In genomic region chr13:20272562-20272961, GRCm38 (mm10) we compare ENCODE assay signal across 9 mouse cellular contexts.
DNase-seq lines count a peak whose midpoint lies in the region; ATAC-seq lines count a peak whose summit lies in the region.
"Had no signal": no experiment of that assay in that cellular context is flagged by ENCODE, and none has a peak within 500 bp of the region (broad histone marks: within the 10 kb centered on the region; RNA-seq: fewer than 3 reads in every experiment).

No protein-coding gene starts in this region.

- 43% methylated on average over 6 of the region's 6 CpGs for WGBS in kidney, embryonic 15.5 days

- H3K27me3 ChIP-seq in kidney, embryonic 15.5 days = no peaks in the 10 kb centered on the region

- no peaks in the 10 kb centered on the region for H3K4me1 ChIP-seq in kidney, embryonic 15.5 days
- H3K4me1 ChIP-seq: limb, embryonic 15.5 days had no signal

- DNase-seq in kidney, adult 11 months = no peak
- DNase-seq in NIH3T3 (ENCODE audit: low read depth) = peak; percentile 3
- DNase-seq in embryo, embryonic 11.5 days (ENCODE audit: low read depth, low spot score) = peak; percentile 16
- peak; percentile 47 for DNase-seq in lung, postnatal 10 days
- peak; percentile 41 for DNase-seq in thymus, postnatal 25 days
- DNase-seq in right cerebral cortex, postnatal 36 days (ENCODE audit: low spot score in 2 of 2) = no peak
- no peak for DNase-seq in frontal cortex, postnatal 25 days (ENCODE audit: low spot score in 2 of 2)

- ATAC-seq in kidney, embryonic 15.5 days (replicated peaks; ENCODE audit: low FRiP score) = peak; percentile 52; the same call in 1 of the 2 replicates

- H3K9me3 ChIP-seq in kidney, embryonic 15.5 days (replicated peaks) = no peaks in the 10 kb centered on the region
- H3K9me3 ChIP-seq: limb, embryonic 15.5 days had no signal

- H3K4me3 ChIP-seq in kidney, embryonic 15.5 days (replicated peaks) = no peak overlapping the region
- H3K4me3 ChIP-seq: limb, embryonic 15.5 days had no signal

- no peak overlapping the region for H3K27ac ChIP-seq in kidney, embryonic 15.5 days
- H3K27ac ChIP-seq: limb, embryonic 15.5 days had no signal

- no peaks in the 10 kb centered on the region for H3K36me3 ChIP-seq in kidney, embryonic 15.5 days
- H3K36me3 ChIP-seq: limb, embryonic 15.5 days had no signal

- no peak overlapping the region for H3K9ac ChIP-seq in kidney, embryonic 15.5 days
- H3K9ac ChIP-seq: limb, embryonic 15.5 days had no signal

- H3K4me2 ChIP-seq in kidney, embryonic 15.5 days = no peak overlapping the region
- H3K4me2 ChIP-seq: limb, embryonic 15.5 days had no signal

Comparison
In these comparisons a context has a peak if more than half of its experiments do, and no peak if none do; other contexts are left out.
1. DNase-seq: peak in NIH3T3 (single experiment), embryo, embryonic 11.5 days (single experiment), lung, postnatal 10 days (single experiment) and thymus, postnatal 25 days (single experiment); none in kidney, adult 11 months (single experiment), right cerebral cortex, postnatal 36 days (0 of 2) and frontal cortex, postnatal 25 days (0 of 2).